Mouse (Mus musculus) limb, embryonic 12.5 days (tissue): Measurements from ENCODE around the gene Zfhx3. TPM values are rescaled to one million over a fixed set of nuclear protein-coding genes. Genes with fewer than 3 reads are reported as not detected.
A peak's percentile ranks its signal among the peaks of the same experiment; 100 is the strongest.

Source experiments
- ATAC-seq: fragments of 200-750 bp; cut with Nextera tagmentation; 2 replicates; pipeline ENCODE4 v1.8.0; 2017; ENCODE audit warnings: low read depth, moderate TSS enrichment; ENCODE audit not compliant: insufficient number of reproducible peaks, insufficient read depth, low FRiP score, low TSS enrichment
- H3K27ac ChIP-seq: fragments of 300-500 bp; sonication (generic); 2 replicates; pipeline ENCODE4 v1.5.1; 2016; ENCODE audit warnings: mild to moderate bottlenecking, moderate library complexity
- H3K27me3 ChIP-seq: fragments of 300-500 bp; sonication (generic); 2 replicates; pipeline ENCODE4 v1.6.1; 2016; ENCODE audit warnings: mild to moderate bottlenecking, moderate library complexity
- H3K36me3 ChIP-seq: fragments of 300-500 bp; sonication (generic); 2 replicates; pipeline ENCODE4 v1.6.1; 2016; ENCODE audit warnings: mild to moderate bottlenecking, moderate library complexity
- H3K4me1 ChIP-seq: fragments of 300-500 bp; sonication (generic); replicated peaks from 2 replicates; pipeline ENCODE4 v1.6.1; 2016
- H3K4me2 ChIP-seq: fragments of 300-500 bp; sonication (generic); 2 replicates; pipeline ENCODE4 v1.6.1; 2016; ENCODE audit warnings: mild to moderate bottlenecking, moderate library complexity
- H3K4me3 ChIP-seq: fragments of 300-500 bp; sonication (generic); replicated peaks from 2 replicates; pipeline ENCODE4 v1.5.1; 2016; ENCODE audit warnings: mild to moderate bottlenecking
- H3K9ac ChIP-seq: fragments of 300-500 bp; sonication (generic); replicated peaks from 2 replicates; pipeline ENCODE4 v1.6.1; 2016; ENCODE audit warnings: mild to moderate bottlenecking, moderate library complexity
- H3K9me3 ChIP-seq: fragments of 300-500 bp; sonication (generic); 2 replicates; pipeline ENCODE4 v1.6.1; 2016; ENCODE audit warnings: mild to moderate bottlenecking, moderate library complexity
- WGBS: fragments of 180-500 bp; shearing (Covaris S2); methylation state at CpG from one replicate; pipeline ENCODE4 v1.1.7; 2016; 5-methylcytosine and 5-hydroxymethylcytosine counted together
- polyA plus RNA-seq: library from polyadenylated mRNA; unstranded; fragments of >200 nt; fragmentation: Nextera tagmentation; extraction: Ambion mirVana; gene quantifications from 2 replicates; pipeline ENCODE4 v1.2.1, GENCODE M21; 2016

The Zfhx3 gene
- polyA plus RNA-seq, 1 experiment from 2014 or later = 53.0 TPM

DNA sequence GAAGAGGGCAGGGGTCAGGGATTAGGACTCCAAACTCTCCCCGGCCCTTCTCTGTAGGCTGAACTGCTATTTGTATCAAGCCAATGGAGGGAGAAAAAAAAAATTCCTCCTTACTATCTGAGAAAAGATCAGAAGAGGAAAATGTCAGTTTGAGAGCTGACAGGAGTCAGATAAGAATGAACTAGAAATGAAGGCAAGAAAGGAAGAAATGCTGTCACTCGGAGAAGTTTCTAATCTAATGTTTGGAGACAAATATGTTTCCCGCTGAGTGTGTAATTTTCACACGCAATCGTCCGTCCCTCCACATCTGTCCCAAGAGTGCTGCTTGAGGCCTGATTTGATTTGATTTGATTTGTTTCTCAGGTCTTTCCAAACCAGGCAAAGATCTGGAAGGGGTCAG, 639.1 kb downstream of the Zfhx3 start:
- H3K4me3 ChIP-seq = no peak overlapping the region
- ATAC-seq = no peak
- H3K4me2 ChIP-seq = no peak overlapping the region
- no peaks in the 10 kb centered on the region for H3K9me3 ChIP-seq
- peaks cover 10% of the 10 kb centered on the region for H3K27me3 ChIP-seq
- H3K9ac ChIP-seq = no peak overlapping the region
- WGBS = 85% methylated on average over 6 of the region's 6 CpGs
- no peaks in the 10 kb centered on the region for H3K36me3 ChIP-seq
- H3K4me1 ChIP-seq = peaks cover 40% of the 10 kb centered on the region
- H3K27ac ChIP-seq = no peak overlapping the region

DNA sequence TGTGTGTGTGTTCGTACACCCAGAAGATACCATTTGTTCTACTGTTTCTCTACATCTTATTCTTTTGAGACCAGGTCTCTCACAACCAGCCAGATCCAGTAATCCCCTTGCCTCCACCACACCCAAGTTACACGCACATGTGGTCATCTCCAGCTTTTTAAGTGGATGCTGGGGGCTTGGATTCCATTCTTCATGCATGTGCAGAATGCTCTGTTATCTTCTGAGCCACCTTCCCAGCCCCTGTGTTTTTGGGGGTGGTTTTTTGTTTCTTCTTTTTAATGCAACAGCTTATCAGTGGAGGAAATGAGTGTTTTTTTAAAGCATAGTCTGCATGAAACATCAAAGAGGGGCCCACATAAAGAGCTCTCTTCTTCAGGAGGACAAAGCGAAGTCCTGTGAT, 639.8 kb downstream of the Zfhx3 start:
- no peak overlapping the region for H3K4me3 ChIP-seq
- H3K4me2 ChIP-seq = no peak overlapping the region
- no peaks in the 10 kb centered on the region for H3K36me3 ChIP-seq
- no peak for ATAC-seq
- H3K27ac ChIP-seq = no peak overlapping the region
- H3K27me3 ChIP-seq = peaks cover 5% of the 10 kb centered on the region
- 85% methylated on average over 3 of the region's 3 CpGs for WGBS
- H3K9me3 ChIP-seq = no peaks in the 10 kb centered on the region
- H3K4me1 ChIP-seq = peaks cover 37% of the 10 kb centered on the region
- no peak overlapping the region for H3K9ac ChIP-seq

DNA sequence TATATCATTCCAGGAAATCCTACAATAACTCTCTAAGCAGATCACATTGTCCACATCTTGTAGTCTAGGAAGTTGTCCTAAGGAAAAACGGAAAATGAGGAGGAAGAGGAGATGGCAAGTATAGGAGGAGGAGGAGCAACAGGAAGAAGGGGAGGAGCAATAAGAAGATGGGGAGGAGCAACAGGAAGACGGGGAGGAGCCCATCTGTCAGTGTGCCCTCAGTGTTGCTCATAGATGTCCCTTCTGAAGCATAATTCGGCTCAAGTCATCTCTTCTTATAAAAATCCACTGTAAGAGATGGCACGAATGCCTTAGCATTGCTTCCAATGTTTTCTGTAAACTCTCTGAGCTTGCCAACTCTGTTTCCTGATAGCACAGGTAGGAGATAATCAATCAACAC, 640.8 kb downstream of the Zfhx3 start:
- peaks cover 28% of the 10 kb centered on the region for H3K4me1 ChIP-seq
- H3K4me2 ChIP-seq = no peak overlapping the region
- H3K4me3 ChIP-seq = no peak overlapping the region
- H3K27ac ChIP-seq = no peak overlapping the region
- H3K36me3 ChIP-seq = no peaks in the 10 kb centered on the region
- H3K9ac ChIP-seq = no peak overlapping the region
- ATAC-seq = no peak
- H3K9me3 ChIP-seq = no peaks in the 10 kb centered on the region
- H3K27me3 ChIP-seq = no peaks in the 10 kb centered on the region; the same call in 1 of the 2 replicates
- WGBS = 85% methylated on average over 4 of the region's 4 CpGs

DNA sequence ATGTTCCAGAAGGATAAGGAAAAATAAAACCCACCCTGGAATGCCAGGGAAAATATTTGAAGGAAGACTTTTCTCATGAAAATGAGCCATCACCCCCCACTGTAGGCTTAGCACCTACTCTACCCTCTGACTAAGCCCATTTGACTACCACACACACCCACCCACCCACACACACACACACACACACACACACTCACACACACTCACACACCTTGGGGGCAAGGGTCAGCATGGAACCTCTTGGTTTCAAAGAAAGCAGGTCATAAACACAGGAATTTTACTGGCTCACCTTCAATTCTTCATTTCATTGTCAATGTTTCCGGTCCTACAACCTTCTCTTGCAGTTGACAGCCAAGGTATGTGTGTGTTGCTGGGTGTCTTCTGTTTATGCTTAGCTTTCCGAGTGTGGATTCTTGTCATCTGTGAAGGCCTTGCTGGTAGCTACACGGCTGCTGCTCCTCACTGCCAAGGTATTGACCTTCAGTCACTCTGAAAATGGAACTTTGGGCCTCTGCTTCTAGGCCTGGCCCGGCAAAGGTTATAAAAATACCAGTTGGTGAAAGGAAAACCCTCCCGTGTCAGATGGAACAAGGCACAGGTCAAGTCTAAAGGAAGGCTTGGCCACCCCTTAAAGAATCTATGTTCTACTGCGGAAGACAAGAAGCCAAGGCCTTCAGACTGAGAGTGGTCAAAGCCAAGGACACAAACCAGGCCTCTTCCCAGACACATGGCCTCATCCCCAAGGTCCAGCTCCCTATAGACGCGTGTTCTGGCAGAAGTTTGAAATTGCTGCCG, 641.6 kb downstream of the Zfhx3 start:
- Histone ChIP-seq H3K27me3 (no peaks in the 10 kb centered on the region; the same call in 1 of the 2 replicates), H3K36me3 (no peaks in the 10 kb centered on the region), H3K4me3 (no peak overlapping the region), H3K9me3 (no peaks in the 10 kb centered on the region), H3K27ac (0 out of 2 replicates have a peak overlapping the region, but pooled peaks have one; percentile 29), H3K4me1 (peaks cover 20% of the 10 kb centered on the region), H3K9ac (no peak overlapping the region), H3K4me2 (no peak overlapping the region)
- no peak for ATAC-seq
- 53% methylated on average over 9 of the region's 9 CpGs for WGBS

DNA sequence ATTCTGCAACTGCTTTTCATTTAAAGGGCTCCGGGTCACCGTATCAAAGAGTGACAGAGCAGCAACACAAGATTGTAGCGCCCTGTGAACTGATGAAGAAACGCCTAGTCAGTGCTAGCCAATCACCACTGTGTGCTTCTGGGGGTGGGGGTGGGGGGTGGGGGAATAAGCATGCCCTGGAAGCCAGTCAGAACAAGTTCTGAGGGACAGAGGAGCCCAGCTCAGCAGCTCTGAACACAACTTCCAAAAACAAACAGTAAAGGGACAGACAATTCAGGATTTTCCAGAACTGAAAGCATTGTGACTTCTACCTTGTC, 642.2 kb downstream of the Zfhx3 start:
- Histone ChIP-seq H3K4me3 (no peak overlapping the region), H3K4me1 (peaks cover 16% of the 10 kb centered on the region), H3K4me2 (no peak overlapping the region), H3K9ac (no peak overlapping the region), H3K27me3 (no peaks in the 10 kb centered on the region; the same call in 1 of the 2 replicates), H3K27ac (0 out of 2 replicates have a peak overlapping the region, but pooled peaks have one; percentile 29), H3K9me3 (no peaks in the 10 kb centered on the region), H3K36me3 (no peaks in the 10 kb centered on the region)
- no peak for ATAC-seq
- 42% methylated on average over 4 of the region's 4 CpGs for WGBS

DNA sequence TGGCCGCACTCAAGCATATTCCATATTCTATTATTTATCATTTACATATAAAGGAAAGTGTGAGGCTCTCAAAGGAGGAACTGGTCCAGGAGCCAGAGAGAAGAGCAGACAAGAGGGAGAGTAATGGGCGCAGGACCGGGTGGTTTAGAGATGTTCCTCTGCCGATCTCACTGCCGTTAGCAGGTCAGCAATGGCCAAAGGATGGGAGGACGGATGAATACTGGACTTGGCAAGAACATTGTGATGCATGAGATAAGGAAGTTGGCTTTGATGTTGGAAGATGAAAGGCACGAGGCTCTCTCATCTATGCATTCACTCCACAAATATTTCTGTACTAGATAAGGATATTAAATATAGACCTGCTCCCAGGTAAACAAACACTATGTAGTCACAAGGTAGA, 648.6 kb downstream of the Zfhx3 start:
- H3K27me3 ChIP-seq = no peaks in the 10 kb centered on the region
- H3K9me3 ChIP-seq = no peaks in the 10 kb centered on the region
- H3K27ac ChIP-seq = no peak overlapping the region
- H3K4me1 ChIP-seq = peaks cover 36% of the 10 kb centered on the region
- no peaks in the 10 kb centered on the region for H3K36me3 ChIP-seq
- no peak overlapping the region for H3K4me3 ChIP-seq
- no peak for ATAC-seq
- no peak overlapping the region for H3K9ac ChIP-seq
- H3K4me2 ChIP-seq = no peak overlapping the region
- 87% methylated on average over 7 of the region's 7 CpGs for WGBS

DNA sequence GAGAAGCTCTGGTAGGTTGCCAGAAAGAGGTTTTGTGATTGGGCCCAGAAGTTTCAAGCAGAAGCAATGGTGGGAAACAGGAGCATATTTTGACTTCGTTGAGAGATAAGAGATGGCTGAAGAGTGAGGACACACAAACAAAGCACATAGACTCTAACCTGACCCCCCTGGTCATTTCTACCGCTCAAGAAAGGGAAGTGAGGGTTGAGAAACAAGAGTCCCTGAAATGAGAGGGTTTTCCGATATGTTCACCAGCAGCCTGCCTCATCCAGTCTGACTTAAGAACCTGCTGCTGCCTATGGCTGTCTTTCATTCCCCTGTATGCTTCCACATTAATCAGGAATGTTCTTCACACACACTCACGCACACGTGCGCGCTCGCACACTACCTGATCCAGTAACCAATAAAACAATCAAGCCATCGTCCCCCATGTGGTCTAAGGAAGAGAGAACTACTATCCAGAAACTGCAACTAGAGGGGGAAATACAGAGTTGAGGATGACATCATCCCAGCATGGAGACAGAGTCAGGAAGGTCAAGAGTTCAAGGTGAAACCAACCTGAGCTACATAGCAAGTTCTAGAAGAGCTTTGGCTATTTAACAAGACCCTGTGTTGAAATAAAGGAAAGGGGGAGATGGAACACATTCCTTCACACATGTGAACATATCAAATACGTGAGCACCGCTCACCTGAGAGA, 649.7 kb downstream of the Zfhx3 start:
- H3K36me3 ChIP-seq = no peaks in the 10 kb centered on the region
- H3K9me3 ChIP-seq = no peaks in the 10 kb centered on the region
- H3K27ac ChIP-seq = no peak overlapping the region
- H3K9ac ChIP-seq = no peak overlapping the region
- ATAC-seq = no peak
- H3K4me3 ChIP-seq = no peak overlapping the region
- 89% methylated on average over 11 of the region's 11 CpGs for WGBS
- no peaks in the 10 kb centered on the region for H3K27me3 ChIP-seq
- peaks cover 36% of the 10 kb centered on the region for H3K4me1 ChIP-seq
- no peak overlapping the region for H3K4me2 ChIP-seq

DNA sequence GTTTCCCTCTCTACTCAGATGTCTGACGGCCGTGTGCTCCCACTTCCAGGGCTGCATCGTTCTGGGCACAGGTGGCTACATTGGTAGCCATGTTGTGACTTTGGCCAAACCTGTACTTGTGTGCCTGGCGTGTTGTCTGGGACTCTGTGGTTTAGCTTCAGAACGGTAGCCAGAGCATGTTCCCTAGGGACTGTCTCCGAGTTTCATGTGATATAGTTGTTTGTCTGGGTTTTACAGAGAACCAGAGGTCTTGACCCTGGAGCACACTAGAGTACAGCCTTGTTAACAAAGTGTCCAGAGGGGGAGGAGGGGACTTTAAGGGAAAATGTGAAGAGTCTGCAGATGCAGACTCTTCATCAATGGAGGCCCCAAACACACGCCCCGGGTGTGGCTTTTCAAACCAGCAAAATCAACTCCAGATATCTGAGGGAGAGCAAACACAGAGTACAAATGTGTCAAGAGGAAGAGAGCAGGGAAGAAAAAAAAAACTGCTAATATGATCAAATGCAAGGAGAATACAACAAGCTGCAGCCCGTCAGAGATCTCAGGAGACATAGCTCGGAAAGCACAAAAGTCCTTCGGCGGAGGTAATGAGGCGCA, 650.6 kb downstream of the Zfhx3 start:
- Histone ChIP-seq H3K27ac (peak overlapping the region; percentile 89), H3K4me3 (no peak overlapping the region), H3K4me2 (no peak overlapping the region), H3K27me3 (no peaks in the 10 kb centered on the region), H3K4me1 (peaks cover 39% of the 10 kb centered on the region), H3K36me3 (no peaks in the 10 kb centered on the region), H3K9me3 (no peaks in the 10 kb centered on the region), H3K9ac (no peak overlapping the region)
- no peak for ATAC-seq
- 41% methylated on average over 13 of the region's 13 CpGs for WGBS

DNA sequence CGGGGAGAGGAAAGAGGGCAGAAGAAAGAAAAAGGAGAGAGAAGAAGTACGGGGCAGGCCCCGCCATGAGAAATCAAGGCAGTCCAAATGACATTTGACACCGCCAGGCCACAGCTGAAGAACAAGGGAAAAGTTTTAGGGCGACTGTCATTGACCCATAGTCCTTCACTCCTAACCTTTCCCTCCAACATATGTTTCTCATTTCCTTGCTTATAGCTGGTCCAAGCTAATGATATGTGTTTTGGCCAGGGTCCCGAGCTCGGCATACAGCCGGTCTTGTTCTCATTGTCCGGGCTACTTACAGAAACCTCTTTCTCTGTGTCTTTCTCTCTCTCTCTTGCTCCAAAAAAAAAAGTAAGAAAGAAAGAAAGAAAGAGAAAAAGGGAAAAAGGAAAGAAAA, 651.4 kb downstream of the Zfhx3 start:
- ATAC-seq = 0 out of 2 replicates have a peak, but pooled peaks have one; percentile 57
- peaks cover 45% of the 10 kb centered on the region for H3K4me1 ChIP-seq
- no peaks in the 10 kb centered on the region for H3K9me3 ChIP-seq
- H3K36me3 ChIP-seq = no peaks in the 10 kb centered on the region
- H3K27me3 ChIP-seq = no peaks in the 10 kb centered on the region
- H3K9ac ChIP-seq = no peak overlapping the region
- peak overlapping the region; percentile 29 for H3K4me2 ChIP-seq
- WGBS = 11% methylated on average over 9 of the region's 9 CpGs
- no peak overlapping the region for H3K4me3 ChIP-seq
- H3K27ac ChIP-seq = peak overlapping the region; percentile 89

DNA sequence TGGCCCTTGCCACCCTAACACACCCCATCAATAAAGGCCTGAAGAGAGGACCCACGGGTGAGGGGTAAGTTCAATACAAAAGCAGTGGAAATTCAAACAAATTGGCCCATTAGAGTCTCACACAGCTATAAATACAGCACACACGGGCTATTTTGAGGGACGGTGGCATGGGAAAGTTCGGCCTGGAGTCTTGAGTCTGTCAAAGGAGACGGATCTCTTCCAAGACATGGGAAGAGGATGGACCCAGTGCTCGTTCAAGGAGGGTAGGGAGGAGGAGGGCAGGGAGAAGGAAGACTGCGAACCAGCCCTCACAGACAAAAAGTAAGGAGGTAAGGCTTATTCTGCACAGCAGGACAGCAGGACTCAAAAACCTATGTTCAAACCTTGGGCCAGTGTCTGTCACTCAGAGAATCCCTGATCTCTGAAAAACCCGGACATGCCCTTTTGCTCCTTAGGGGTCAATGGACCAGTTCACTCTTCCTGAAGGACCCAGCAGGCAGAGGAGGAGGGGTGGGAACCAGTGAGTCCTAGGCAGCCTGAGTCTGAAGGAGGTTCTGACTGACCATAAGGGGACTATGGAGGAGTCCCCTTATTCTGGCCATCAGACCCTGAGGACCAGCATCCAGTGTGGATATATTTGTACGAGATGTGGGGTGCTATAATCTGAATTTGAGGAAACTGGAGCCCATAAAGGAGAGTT, 652.1 kb downstream of the Zfhx3 start:
- H3K9me3 ChIP-seq = no peaks in the 10 kb centered on the region
- ATAC-seq = 0 out of 2 replicates have a peak, but pooled peaks have one; percentile 50
- H3K9ac ChIP-seq = no peak overlapping the region
- no peaks in the 10 kb centered on the region for H3K36me3 ChIP-seq
- H3K4me2 ChIP-seq = peak overlapping the region; percentile 29
- peaks cover 45% of the 10 kb centered on the region for H3K4me1 ChIP-seq
- 27% methylated on average over 9 of the region's 9 CpGs for WGBS
- peak overlapping the region; percentile 89 for H3K27ac ChIP-seq
- no peaks in the 10 kb centered on the region for H3K27me3 ChIP-seq
- no peak overlapping the region for H3K4me3 ChIP-seq

DNA sequence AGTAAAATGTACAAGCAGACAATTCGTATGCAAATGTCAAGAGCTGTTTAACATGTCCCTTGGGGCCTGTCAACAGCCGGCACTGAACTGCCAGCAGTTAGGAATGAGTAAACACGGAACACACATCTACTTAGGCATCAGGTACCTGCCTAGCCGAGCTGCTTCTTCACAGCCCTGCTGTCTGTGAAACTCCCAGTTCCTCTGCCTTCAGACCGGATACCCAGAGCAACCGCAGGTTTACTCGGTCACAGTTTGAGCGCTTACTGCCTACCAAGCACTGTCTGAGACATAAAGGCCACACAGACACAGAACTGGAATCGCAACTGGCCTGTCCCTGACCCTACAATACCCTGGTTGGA, 652.6 kb downstream of the Zfhx3 start:
- H3K27me3 ChIP-seq = no peaks in the 10 kb centered on the region
- WGBS = 53% methylated on average over 9 of the region's 9 CpGs
- no peaks in the 10 kb centered on the region for H3K9me3 ChIP-seq
- no peak overlapping the region for H3K9ac ChIP-seq
- H3K36me3 ChIP-seq = no peaks in the 10 kb centered on the region
- peak overlapping the region; percentile 29 for H3K4me2 ChIP-seq
- H3K4me3 ChIP-seq = no peak overlapping the region
- peaks cover 45% of the 10 kb centered on the region for H3K4me1 ChIP-seq
- H3K27ac ChIP-seq = peak overlapping the region; percentile 89
- ATAC-seq = no peak
